Mouse (Mus musculus): ENCODE data around the gene Ptprf. TPM values are rescaled to one million over a fixed set of nuclear protein-coding genes. Genes with fewer than 3 reads are reported as not detected.

Ptprf gene
- total RNA-seq (2023): 1 to 10 TPM; 2.3 to 2.8 TPM

DNA sequence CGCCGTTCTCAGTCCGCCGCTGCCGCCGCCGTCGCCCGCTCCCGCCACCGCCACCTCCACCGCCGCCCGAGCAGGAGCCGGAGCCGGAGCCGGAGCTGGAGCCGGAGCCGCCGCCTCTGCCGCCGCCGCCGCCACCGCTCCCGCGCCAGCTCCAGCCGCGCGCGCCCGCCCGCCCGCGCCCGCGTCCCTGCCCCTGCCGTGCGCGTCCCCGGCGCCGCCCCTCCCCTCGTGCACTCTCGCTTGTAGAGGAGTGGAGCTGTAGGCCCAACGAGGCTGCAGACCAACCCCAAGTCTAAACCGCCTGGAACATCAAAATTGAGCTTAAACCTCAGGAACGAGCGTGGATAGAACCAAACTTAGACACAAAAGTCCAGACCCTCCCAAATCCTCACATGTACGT, at the start of gene Ptprf:
Gene Ptprf (minus strand): TSS at position 175 of the 400 bp plus-strand sequence.

GRCm38 (mm10) chr4:118179467-118180300, 111.5 kb downstream of the Ptprf start, which contains the start of gene Kdm4a:
TSS of gene Kdm4a (minus strand) at chr4:118180043.

Other genes starting within 250 kb of the Ptprf start
- 10 to 100 TPM in 1 of 2 experiments, 1 to 10 TPM in 1; 6.9 to 14.8 TPM for gene St3gal3, start 156.5 kb downstream of the Ptprf start, total RNA-seq (2023)
- gene Kdm4a, start 111.4 kb downstream of the Ptprf start, total RNA-seq (2023): 10 to 100 TPM; 61.0 to 66.9 TPM
- 10 to 100 TPM; 66.1 to 76.6 TPM for gene Szt2, start 117.9 kb upstream of the Ptprf start, total RNA-seq (2023)
- gene Med8, start 117.9 kb upstream of the Ptprf start, total RNA-seq (2023): 10 to 100 TPM; 72.5 to 77.1 TPM
- 10 to 100 TPM; 45.1 to 51.5 TPM for gene Elovl1, start 136.7 kb upstream of the Ptprf start, total RNA-seq (2023)
- gene Cdc20, start 145.9 kb upstream of the Ptprf start, total RNA-seq (2023): 1 to 10 TPM; 4.9 to 7.7 TPM
- not detected for gene Mpl, start 166.1 kb upstream of the Ptprf start, total RNA-seq (2023)
- gene Tie1, start 198.7 kb upstream of the Ptprf start, total RNA-seq (2023): not detected
- gene 2610528J11Rik, start 235.6 kb upstream of the Ptprf start, total RNA-seq (2023): not detected

Data from T-cell, adult 66 days (primary cell).